Mouse (Mus musculus) cerebellum, adult 11-12 months (tissue): ENCODE results near the gene Zfp839.

Experiments used
- DNase-seq: peaks from one replicate; pipeline ENCODE4 v3.0.0; 2022

Zfp839 gene

DNA sequence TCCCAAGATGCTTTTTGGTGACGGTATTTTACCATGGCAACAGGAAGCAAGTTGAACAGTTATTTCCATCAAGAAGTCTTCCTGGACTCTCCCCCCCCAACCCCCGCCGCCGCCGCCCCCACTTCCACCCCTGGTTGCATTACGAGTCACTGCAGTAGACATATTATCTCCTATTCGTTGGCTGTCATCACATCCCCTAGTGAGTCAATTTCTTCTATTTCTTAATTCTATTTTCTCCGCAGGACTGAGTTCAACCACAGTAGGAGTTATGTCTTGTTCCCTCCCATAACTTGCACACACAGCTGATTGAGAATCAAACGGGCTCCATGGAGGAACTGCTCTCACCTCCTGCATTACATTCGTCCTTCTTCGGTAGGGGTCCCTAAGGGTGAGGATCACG is 38.1 kb downstream of the Zfp839 start:
- no peak for DNase-seq

GRCm38 (mm10) chr12:110888606-110889005 is 38.6 kb downstream of the Zfp839 start:
- no peak for DNase-seq

DNA sequence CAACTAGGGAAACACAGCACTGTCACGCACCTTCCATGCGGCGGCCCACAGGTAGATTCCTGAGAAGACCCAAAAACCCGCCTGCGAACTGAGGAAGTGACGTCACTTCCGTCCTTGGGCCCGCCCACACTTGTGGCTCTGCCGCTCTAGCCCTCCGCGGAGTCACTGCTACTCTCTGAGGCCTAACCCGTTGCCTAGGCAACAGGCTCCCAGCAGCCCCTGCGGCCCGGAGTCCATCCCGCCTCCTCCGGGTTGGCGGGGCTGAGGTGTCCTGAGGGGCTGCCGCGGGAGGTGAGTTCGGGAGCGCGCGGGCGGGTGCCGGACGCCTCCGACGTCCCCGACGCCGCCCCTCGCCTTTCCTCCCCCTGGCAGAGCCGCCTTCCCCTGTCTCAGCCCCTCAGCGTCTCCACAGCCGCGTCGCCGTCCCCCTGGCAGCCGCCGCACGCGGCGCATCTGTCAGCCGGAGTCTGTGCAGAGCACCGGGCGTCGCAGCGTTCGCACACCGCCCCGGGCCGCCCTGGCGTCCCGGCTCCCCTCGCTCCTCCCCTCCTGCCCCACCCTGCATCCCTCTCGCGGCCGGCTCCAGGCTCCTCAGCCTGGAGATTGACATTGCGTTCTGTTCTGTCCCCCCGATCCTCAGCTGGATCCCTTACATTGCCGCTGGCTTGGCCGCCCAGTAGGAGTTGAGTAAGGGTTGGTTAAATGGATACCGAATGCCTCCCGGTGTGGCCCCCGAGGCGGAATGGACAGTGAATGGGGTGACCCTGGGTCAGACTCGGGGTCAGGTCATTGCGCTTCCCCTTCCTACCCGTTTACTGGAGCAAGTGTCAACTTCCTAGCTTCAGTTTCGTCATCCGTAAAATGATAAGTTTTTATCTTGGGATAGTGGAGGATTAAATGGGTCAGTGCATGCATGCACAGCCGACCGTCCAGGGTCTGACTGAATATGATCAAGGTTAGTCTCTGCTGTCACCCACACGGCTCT is 39.3 kb downstream of the Zfp839 start, which contains the start of the genes Cinp and Tecpr2:
Cinp (minus strand) TSS at position 110 of the 985 bp plus-strand sequence.
Tecpr2 (plus strand) TSS at position 229 of the 985 bp plus-strand sequence.
- peak; percentile 99 for DNase-seq

DNA sequence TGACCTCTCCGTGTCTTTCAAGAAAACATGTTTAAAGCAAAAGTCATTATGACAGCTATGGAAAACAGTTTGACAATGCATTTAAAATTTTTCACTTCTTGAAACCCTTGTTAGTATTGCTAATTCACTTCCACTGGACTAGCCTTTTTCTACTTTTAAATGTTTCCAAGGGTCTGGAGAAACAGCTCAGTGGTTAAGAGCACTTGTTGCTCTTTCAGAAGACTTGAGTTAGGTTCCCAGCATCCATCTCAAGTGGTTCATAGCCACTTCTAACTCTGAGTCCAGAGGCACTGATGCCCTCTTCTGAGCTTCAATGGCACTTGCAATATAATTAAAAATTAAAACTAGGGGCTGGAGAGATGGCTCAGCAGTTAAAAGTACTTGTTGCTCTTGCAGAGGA is 41.8 kb downstream of the Zfp839 start:
- no peak for DNase-seq

DNA sequence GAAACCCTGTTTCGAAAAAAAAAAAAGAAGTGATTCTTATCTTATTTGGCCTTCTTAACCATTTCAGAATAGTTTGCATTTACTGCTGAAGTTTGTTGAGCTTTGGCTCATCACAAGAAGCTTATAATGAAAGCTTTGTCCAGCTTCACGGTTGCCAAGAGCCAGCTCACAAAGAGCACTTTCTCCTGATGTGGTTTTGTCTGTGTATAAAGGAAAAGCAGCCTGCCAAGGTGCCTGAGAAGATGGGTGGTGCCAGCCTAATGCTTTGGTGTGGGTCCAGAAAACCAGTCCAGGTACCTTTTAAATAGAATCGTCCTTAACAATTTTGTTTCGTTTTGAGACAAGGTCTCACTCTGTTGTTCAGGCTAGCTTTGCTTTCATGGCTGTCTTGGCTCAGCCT is 52.1 kb downstream of the Zfp839 start:
- DNase-seq = no peak

DNA sequence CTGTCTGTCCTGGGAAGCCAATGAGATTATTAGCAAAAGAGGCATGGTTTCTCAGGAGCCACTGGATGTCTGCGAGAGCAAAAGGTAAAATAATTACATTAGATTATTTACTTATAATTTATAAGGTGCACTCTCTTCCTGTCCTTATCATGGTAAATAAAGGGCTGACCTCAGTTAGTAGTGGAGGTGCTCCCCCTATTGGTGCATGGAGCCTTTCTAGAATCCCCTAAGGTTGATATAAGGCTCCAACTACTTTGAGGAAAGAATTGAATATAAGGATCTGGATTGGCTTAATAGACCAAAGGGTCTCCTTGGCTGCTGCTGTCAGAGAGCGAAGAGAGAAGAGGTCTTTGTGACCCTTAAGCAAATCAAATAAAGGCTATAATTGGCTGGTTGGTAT is 53.5 kb downstream of the Zfp839 start:
- DNase-seq = no peak

DNA sequence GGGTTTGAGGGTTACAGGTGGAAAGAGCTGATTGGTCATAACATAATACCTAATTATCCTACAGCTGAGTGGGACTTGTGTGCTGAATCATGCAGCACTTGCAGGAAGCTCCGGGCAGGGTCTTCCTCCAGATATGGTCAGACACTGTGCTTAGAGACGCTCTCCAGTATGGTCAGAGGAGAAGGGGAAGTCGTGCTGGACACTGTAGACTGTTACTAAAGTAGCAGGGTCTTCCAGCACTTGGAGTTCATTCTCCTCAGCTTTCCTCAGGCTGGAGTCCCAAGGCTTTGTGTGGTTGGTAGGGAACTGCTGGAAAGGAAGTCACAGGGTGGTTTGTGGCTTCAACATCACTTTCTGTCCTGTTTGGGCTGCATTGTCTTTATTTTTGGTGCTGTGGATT is 57.8 kb downstream of the Zfp839 start:
- DNase-seq = no peak

DNA sequence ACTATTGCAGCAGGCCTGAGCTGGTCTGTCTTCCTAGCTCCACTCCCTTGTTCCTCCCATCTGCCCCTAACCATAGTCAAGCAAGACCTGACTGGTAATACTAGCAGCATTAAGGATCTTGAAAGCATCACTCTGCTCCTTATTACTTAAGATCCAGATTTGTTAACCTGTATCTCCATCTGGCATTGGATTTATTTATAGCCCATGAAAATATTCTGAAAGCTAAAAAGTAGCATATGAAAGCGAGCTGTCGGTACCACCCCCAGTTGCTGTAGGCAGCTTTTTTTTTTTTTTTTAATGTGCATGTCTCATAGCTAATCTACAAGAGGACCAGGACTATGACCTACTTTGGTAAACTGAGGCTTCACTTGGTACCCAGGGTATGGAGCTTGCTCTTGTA is 59.9 kb downstream of the Zfp839 start:
- no peak for DNase-seq

DNA sequence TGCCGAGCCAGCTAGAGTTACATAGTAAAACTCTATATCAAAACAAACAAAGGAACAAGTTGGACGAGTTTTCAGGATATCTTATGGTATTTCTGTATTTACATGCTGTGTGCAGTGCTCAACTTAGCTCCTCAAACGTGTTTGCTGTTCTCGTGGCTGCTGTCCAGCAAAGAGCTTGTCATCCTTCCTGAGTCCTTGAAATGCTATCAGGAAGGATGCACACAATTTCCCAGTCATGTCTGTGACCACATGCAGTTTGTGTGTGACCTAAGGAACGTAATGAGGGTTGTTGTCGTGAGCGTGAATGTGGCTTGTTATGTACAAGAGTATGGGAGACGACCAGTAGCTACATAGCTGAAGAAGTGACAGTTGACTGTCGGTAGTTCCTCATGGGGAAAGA is 65.7 kb downstream of the Zfp839 start:
- no peak for DNase-seq
